In genomic region chrX:162087291-162087690, GRCm38 (mm10) we compare ENCODE assay signal across 11 mouse cellular contexts.
A peak's percentile ranks its signal among the peaks of the same experiment; 100 is the strongest.
DNase-seq lines count a peak whose midpoint lies in the region; TF ChIP-seq lines count a peak whose summit lies in the region.
"Had no signal": no experiment of that assay in that cellular context is flagged by ENCODE, and none has a peak within 500 bp of the region (broad histone marks: within the 10 kb centered on the region; RNA-seq: fewer than 3 reads in every experiment).

No protein-coding gene starts in this region.

- no peak for TF ChIP-seq POLR2A in heart, adult 2 months (IDR thresholded peaks at IDR 0.05; ENCODE audit: insufficient read depth, low read depth, low read length)

- no peaks in the 10 kb centered on the region for H3K36me3 ChIP-seq in heart, adult 2 months (ENCODE audit: control insufficient read depth, insufficient read depth, low read length)

- intact Hi-C loops in left cerebral cortex, postnatal 10 days (cut with DNase I) = no loop called here
- intact Hi-C loops in heart, adult 2 months (cut with DNase I) = no loop called here

- H3K27me3 ChIP-seq in heart, adult 2 months (ENCODE audit: control insufficient read depth, insufficient read depth, low read length) = no peaks in the 10 kb centered on the region
- H3K27me3 ChIP-seq: CH12.LX had no signal

- TF ChIP-seq EP300 in heart, adult 2 months (IDR thresholded peaks at IDR 0.05; ENCODE audit: insufficient read depth, low read depth, low read length) = no peak

- H3K4me1 ChIP-seq in heart, adult 2 months (ENCODE audit: control insufficient read depth, insufficient read depth, low read length) = no peaks in the 10 kb centered on the region

- no peaks in the 10 kb centered on the region for H3K79me2 ChIP-seq in heart, adult 2 months (replicated peaks; ENCODE audit: control insufficient read depth, insufficient read depth, low read length)

- H3K27ac ChIP-seq in heart, adult 2 months = no peak overlapping the region
- H3K27ac ChIP-seq: kidney, postnatal 0 days; liver, embryonic 14.5 days had no signal

- no peak overlapping the region for H3K9ac ChIP-seq in heart, adult 2 months (ENCODE audit: low read depth, low read length)
- H3K9ac ChIP-seq: liver, embryonic 14.5 days had no signal

- peak; percentile 25 to 26 for DNase-seq in layer of hippocampus, adult 8-10 months (ENCODE audit: low spot score in 2 of 2)
- DNase-seq in layer of hippocampus, adult 18-20 months (ENCODE audit: low spot score in 2 of 2) = no peak
- DNase-seq in cerebellum, postnatal 4 days (ENCODE audit: low spot score in 2 of 2) = peak; percentile 19 to 46
- peak; percentile 18 to 29 for DNase-seq in left cerebral cortex, postnatal 10 days (ENCODE audit: extremely low spot score in 1 of 2, low spot score in 2 of 2)
- peak; percentile 32 for DNase-seq in right cerebral cortex, postnatal 4 days
- DNase-seq in heart, adult 2 months = no peak
- DNase-seq in kidney, postnatal 14 days = no peak
- DNase-seq in thymus, postnatal 10 days (ENCODE audit: low spot score in 2 of 2) = no peak

- no peak overlapping the region for H3K4me3 ChIP-seq in heart, adult 2 months

- WGBS in heart, adult 2 months = 76% methylated on average over 4 of the region's 4 CpGs

- no peak for TF ChIP-seq CTCF in heart, adult 2 months (IDR thresholded peaks at IDR 0.05)

Comparison
In these comparisons a context has a peak if more than half of its experiments do, and no peak if none do; other contexts are left out.
1. DNase-seq: peak in layer of hippocampus, adult 8-10 months (2 of 2), cerebellum, postnatal 4 days (2 of 2), left cerebral cortex, postnatal 10 days (2 of 2) and right cerebral cortex, postnatal 4 days (single experiment); none in layer of hippocampus, adult 18-20 months (0 of 2), heart, adult 2 months (0 of 2), kidney, postnatal 14 days (single experiment) and thymus, postnatal 10 days (0 of 2).